Mouse (Mus musculus) fibroblast of lung, adult 2 months (primary cell): ENCODE data around the gene Eif3k.
"Not testable (repeated sequence)": the region's sequence is repeated elsewhere in the genome, so short reads cannot be mapped to it uniquely, and the experiment has no call there.

ENCODE experiments used
- DNase-seq: peaks from one replicate; pipeline ENCODE4 v3.0.0-alpha.2; 2011; ENCODE audit warnings: low read depth

The Eif3k gene

GRCm38 (mm10) chr7:28985207-28985606 lies 3.5 kb upstream of the Eif3k start:
- DNase-seq, result no peak

DNA sequence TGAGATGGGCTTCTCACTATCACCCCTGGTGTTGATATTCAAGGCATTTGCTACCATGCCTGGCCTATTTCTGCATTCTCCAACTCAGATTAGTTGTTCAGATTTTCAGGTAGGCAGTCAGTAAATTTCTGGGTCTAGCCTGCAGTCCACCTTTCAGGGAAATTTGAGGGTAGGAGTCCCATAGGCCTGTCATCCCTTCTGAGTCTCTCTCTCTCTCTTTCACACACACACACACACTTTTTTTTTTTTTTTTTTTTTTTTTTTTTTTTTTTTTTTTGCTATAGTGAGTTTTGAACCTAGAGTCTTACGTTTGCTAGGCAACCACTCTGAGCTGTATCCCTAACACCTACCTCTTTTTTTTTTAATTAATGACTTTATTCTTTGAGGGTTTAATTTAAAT lies 2.8 kb upstream of the Eif3k start:
- DNase-seq, result no peak

DNA sequence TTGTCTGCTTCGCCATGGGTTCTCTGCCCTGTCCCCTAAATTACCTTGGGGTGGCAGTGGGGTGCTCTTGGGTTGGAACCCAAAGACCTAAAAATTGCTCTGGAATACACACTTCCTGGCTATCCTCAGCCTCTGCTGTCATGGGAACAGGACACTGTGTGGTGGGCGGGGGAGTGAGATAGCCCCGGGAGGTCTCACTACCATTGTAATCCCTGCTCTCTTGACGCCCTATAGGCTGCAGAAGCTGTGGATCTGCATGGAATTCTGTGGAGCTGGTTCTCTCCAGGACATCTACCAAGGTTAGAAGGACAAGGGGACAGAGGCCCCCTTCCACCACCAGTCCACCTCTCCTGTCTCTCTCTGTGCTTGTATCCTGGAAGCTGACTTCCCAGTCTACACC lies 2.2 kb upstream of the Eif3k start:
- DNase-seq, result no peak

GRCm38 (mm10) chr7:28983141-28983564 lies 1.5 kb upstream of the Eif3k start:
- DNase-seq, result no peak

DNA sequence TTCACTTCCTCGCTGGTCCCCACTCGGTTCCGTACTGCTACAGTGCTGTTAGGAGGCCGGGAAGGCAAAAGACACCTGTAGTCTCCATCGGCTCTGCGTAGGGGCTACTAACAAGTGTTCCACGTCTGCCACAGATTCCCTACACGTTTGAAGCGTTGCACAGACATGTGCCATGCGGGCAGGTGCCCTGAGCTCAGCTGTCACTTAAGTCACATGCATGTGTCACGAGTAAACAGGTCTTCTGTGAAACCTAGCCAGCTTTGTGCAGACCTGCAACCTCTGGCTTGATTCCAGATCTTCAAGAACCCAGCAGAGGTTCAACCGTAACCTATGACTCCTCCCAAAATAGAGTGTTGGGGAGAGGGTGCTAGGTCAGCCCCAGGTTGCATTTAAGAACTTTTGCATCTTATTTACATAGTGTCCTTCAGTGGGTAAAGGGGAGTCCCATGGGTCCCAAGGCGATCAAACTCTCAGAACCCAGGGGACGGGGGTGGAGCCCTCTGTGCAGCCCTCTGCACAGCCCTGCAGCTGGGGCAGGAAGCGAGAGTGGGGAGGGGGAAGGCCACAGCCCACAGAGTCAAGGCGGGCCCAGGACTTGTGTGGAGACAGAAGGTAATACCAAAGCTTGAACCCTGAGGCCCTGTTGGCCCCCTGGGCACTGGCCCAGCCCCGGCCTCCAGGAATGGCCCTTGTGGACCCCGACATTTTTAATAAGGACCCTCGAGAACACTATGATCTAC lies 780 bp upstream of the Eif3k start:
- no peak for DNase-seq

DNA sequence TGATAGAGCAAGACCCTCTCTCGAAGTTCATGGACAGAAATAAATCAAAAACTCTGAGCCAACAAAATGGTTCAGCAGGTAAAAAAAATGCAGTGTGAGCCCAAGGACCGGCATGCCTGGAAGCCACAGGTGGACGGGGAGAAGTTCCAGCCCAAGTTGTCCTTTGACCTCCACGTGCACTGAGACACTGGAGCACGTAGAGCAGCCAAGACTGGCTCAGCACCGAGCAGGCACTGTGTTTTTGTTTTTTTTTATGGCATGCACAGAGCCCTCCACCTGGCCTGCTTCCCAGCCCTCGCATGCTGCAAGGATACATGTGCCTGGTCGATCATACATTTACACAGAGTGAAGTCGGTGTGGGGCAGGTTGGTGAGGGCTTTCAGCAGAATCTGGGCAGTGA lies 4.1 kb downstream of the Eif3k start:
- DNase-seq, result no peak

GRCm38 (mm10) chr7:28973025-28973424 lies 8.6 kb downstream of the Eif3k start:
- DNase-seq, result no peak

DNA sequence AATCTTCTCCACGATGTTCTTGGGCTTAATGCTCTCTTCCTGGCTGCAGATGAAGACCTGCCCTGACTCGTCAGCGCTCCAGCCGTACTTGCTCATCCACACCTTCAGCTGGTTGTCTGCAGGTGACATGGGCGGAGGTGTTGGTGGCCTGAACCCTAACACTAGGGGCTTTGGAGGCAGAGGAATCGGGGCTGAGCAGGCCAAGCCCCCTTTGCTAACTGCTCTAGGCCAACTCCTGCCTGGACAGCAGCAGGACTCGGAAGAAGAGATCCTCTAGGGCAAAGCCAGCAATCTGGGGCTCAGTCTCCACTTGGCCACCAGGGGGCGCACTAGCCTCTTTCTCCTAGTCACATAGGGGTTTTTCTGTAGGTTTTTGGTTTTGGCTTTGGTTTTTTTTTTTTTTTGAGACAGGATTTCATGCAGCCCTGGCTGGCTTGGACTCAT lies 9.1 kb downstream of the Eif3k start:
- no peak for DNase-seq

GRCm38 (mm10) chr7:28971770-28972269 lies 9.8 kb downstream of the Eif3k start:
- no peak for DNase-seq

GRCm38 (mm10) chr7:28971029-28971428 lies 10.6 kb downstream of the Eif3k start:
- DNase-seq, result no peak

GRCm38 (mm10) chr7:28969672-28970394 lies 11.8 kb downstream of the Eif3k start:
- DNase-seq, result no peak

- no peak for DNase-seq
Observed at GRCm38 (mm10) chr7:28969271-28969670, 12.4 kb downstream of the Eif3k start.

DNA sequence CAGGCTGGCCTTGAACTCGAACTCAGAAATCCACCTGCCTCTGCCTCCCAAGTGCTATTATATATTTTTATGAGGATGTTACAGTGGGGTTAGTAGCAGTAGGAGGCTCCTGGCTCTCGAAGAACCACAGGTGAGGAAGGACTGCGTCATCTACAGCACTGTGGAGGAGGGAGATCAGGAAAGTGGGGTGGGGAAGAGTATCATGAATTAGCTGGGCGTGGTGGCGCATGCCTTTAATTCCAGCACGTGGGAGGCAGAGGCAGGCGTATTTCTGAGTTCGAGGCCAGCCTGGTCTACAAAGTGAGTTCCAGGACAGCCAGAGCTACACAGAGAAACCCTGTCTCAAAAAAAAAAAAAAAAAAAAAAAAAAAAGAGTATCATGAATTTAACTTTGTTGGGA lies 13.5 kb downstream of the Eif3k start:
- not testable (repeated sequence) for DNase-seq

- DNase-seq, result no peak
Observed at GRCm38 (mm10) chr7:28966751-28967505, 14.7 kb downstream of the Eif3k start.

GRCm38 (mm10) chr7:28966181-28966580 lies 15.5 kb downstream of the Eif3k start:
- no peak for DNase-seq

- DNase-seq, result no peak
Observed at GRCm38 (mm10) chr7:28965346-28965840, 16.3 kb downstream of the Eif3k start.

DNA sequence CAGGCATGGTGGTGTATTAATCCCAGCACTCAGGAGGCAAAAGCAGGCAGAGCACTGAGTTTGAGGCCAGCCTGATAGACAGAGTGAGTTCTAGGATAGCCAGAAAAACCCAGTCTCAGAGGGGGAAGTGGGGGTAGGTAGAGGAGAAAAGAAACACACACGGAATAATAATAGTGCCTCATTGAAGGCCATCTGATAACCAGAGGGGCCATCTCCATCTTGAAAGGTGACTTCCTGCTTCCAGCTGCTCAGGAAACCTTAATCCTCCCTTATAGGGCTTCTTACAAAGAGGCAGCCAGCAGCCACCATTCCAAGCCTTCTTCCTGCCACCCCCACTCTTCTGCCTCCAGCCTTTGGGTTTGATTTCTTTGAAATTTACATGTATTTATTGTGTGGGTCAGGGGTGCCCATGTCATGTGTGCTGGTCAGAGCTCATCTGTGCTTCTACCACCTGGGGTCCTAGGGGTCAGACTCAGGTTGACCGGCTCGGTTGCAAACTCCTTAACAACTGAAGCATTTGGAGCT lies 18.2 kb downstream of the Eif3k start:
- no peak for DNase-seq

- DNase-seq, result peak; percentile 91
Observed at GRCm38 (mm10) chr7:28961927-28962670, 19.6 kb downstream of the Eif3k start, which contains the start of gene Actn4. Gene Actn4 (minus strand): TSS chr7:28962340.

GRCm38 (mm10) chr7:28961584-28961926 lies 20.1 kb downstream of the Eif3k start:
- DNase-seq, result no peak

- no peak for DNase-seq
Observed at GRCm38 (mm10) chr7:28960354-28961046, 21.2 kb downstream of the Eif3k start.
